Mouse (Mus musculus): Measurements from ENCODE around the gene Zscan29. TPM values are rescaled to one million over a fixed set of nuclear protein-coding genes. Genes with fewer than 3 reads are reported as not detected.

Gene Zscan29
- polyA plus RNA-seq (2012; rRNA removed): 3.6 and 4.7 TPM in 2 replicates

GRCm38 (mm10) chr2:121170980-121171742 is at the start of gene Zscan29:
Gene Zscan29, minus strand, starts transcription at chr2:121171125.
- under 1% methylated on average over 63 of the region's 66 CpGs for WGBS
- peak within 1 kb of the TSS; percentile 98 for H3K4me3 ChIP-seq (replicated peaks; ENCODE audit: extremely low read depth, low read depth, low read length)
- peaks cover 6% of the 10 kb centered on the region for H3K4me1 ChIP-seq (ENCODE audit: control insufficient read depth, insufficient read depth, low read length)
- TF ChIP-seq CTCF (IDR thresholded peaks at IDR 0.05; ENCODE audit: insufficient read depth, low read length) (no peak), POLR2A (IDR thresholded peaks at IDR 0.05; ENCODE audit: borderline replicate concordance, extremely low read depth, low read depth, low read length) (peak; percentile 67; the same call in 1 of the 2 replicates)
- peak; percentile 85 for DNase-seq

GRCm38 (mm10) chr2:121219994-121220393 is 49.1 kb upstream of the Zscan29 start:
- TF ChIP-seq POLR2A (IDR thresholded peaks at IDR 0.05; ENCODE audit: borderline replicate concordance, extremely low read depth, low read depth, low read length) (no peak), CTCF (IDR thresholded peaks at IDR 0.05; ENCODE audit: insufficient read depth, low read length) (no peak)
- Histone ChIP-seq H3K4me3 (replicated peaks; ENCODE audit: extremely low read depth, low read depth, low read length) (no peak overlapping the region), H3K4me1 (ENCODE audit: control insufficient read depth, insufficient read depth, low read length) (no peaks in the 10 kb centered on the region)
- no peak for DNase-seq

- no peak for TF ChIP-seq POLR2A (IDR thresholded peaks at IDR 0.05; ENCODE audit: borderline replicate concordance, extremely low read depth, low read depth, low read length)
- no peak for TF ChIP-seq CTCF (IDR thresholded peaks at IDR 0.05; ENCODE audit: insufficient read depth, low read length)
- no peaks in the 10 kb centered on the region for H3K4me1 ChIP-seq (ENCODE audit: control insufficient read depth, insufficient read depth, low read length)
- no peak for DNase-seq
- no peak overlapping the region for H3K4me3 ChIP-seq (replicated peaks; ENCODE audit: extremely low read depth, low read depth, low read length)
Measured at GRCm38 (mm10) chr2:121219177-121219576, 48.3 kb upstream of the Zscan29 start.

- no peak for DNase-seq
- TF ChIP-seq CTCF (IDR thresholded peaks at IDR 0.05; ENCODE audit: insufficient read depth, low read length) (no peak), POLR2A (IDR thresholded peaks at IDR 0.05; ENCODE audit: borderline replicate concordance, extremely low read depth, low read depth, low read length) (no peak)
- 64% methylated on average over 3 of the region's 3 CpGs for WGBS
- no peaks in the 10 kb centered on the region for H3K4me1 ChIP-seq (ENCODE audit: control insufficient read depth, insufficient read depth, low read length)
- no peak overlapping the region for H3K4me3 ChIP-seq (replicated peaks; ENCODE audit: extremely low read depth, low read depth, low read length)
Measured at GRCm38 (mm10) chr2:121214491-121214890, 43.6 kb upstream of the Zscan29 start.

- 89% methylated on average over 3 of the region's 3 CpGs for WGBS
- no peak for DNase-seq
Measured at GRCm38 (mm10) chr2:121206541-121206940, 35.6 kb upstream of the Zscan29 start.

GRCm38 (mm10) chr2:121204276-121204675 is 33.4 kb upstream of the Zscan29 start:
- Histone ChIP-seq H3K4me3 (replicated peaks; ENCODE audit: extremely low read depth, low read depth, low read length) (no peak overlapping the region), H3K4me1 (ENCODE audit: control insufficient read depth, insufficient read depth, low read length) (no peaks in the 10 kb centered on the region)
- WGBS: 92% methylated on average over 17 of the region's 17 CpGs
- no peak for DNase-seq
- TF ChIP-seq CTCF (IDR thresholded peaks at IDR 0.05; ENCODE audit: insufficient read depth, low read length) (no peak), POLR2A (IDR thresholded peaks at IDR 0.05; ENCODE audit: borderline replicate concordance, extremely low read depth, low read depth, low read length) (no peak)

More at GRCm38 (mm10) chr2:121206541-121206940, 35.6 kb upstream of the Zscan29 start:
- no peak for TF ChIP-seq CTCF (IDR thresholded peaks at IDR 0.05; ENCODE audit: insufficient read depth, low read length)
- Histone ChIP-seq H3K4me1 (ENCODE audit: control insufficient read depth, insufficient read depth, low read length) (no peaks in the 10 kb centered on the region), H3K4me3 (replicated peaks; ENCODE audit: extremely low read depth, low read depth, low read length) (no peak overlapping the region)

GRCm38 (mm10) chr2:121195466-121195865 is 24.5 kb upstream of the Zscan29 start:
- 91% methylated on average over 9 of the region's 9 CpGs for WGBS
- no peak for DNase-seq
- TF ChIP-seq POLR2A (IDR thresholded peaks at IDR 0.05; ENCODE audit: borderline replicate concordance, extremely low read depth, low read depth, low read length): no peak
- TF ChIP-seq CTCF (IDR thresholded peaks at IDR 0.05; ENCODE audit: insufficient read depth, low read length): no peak

GRCm38 (mm10) chr2:121188530-121188929 is 17.6 kb upstream of the Zscan29 start:
- WGBS: 70% methylated on average over 1 of the region's 1 CpGs
- Histone ChIP-seq H3K4me1 (ENCODE audit: control insufficient read depth, insufficient read depth, low read length) (no peaks in the 10 kb centered on the region), H3K4me3 (replicated peaks; ENCODE audit: extremely low read depth, low read depth, low read length) (no peak overlapping the region)
- no peak for TF ChIP-seq POLR2A (IDR thresholded peaks at IDR 0.05; ENCODE audit: borderline replicate concordance, extremely low read depth, low read depth, low read length)
- TF ChIP-seq CTCF (IDR thresholded peaks at IDR 0.05; ENCODE audit: insufficient read depth, low read length): no peak
- no peak for DNase-seq

More at GRCm38 (mm10) chr2:121195466-121195865, 24.5 kb upstream of the Zscan29 start:
- Histone ChIP-seq H3K4me1 (ENCODE audit: control insufficient read depth, insufficient read depth, low read length) (no peaks in the 10 kb centered on the region), H3K4me3 (replicated peaks; ENCODE audit: extremely low read depth, low read depth, low read length) (no peak overlapping the region)

GRCm38 (mm10) chr2:121184142-121184541 is 13.2 kb upstream of the Zscan29 start:
- Histone ChIP-seq H3K4me1 (ENCODE audit: control insufficient read depth, insufficient read depth, low read length) (no peaks in the 10 kb centered on the region), H3K4me3 (replicated peaks; ENCODE audit: extremely low read depth, low read depth, low read length) (no peak overlapping the region)
- WGBS: 94% methylated on average over 7 of the region's 7 CpGs
- DNase-seq: no peak
- TF ChIP-seq CTCF (IDR thresholded peaks at IDR 0.05; ENCODE audit: insufficient read depth, low read length) (no peak), POLR2A (IDR thresholded peaks at IDR 0.05; ENCODE audit: borderline replicate concordance, extremely low read depth, low read depth, low read length) (no peak)

- DNase-seq: no peak
- no peak for TF ChIP-seq POLR2A (IDR thresholded peaks at IDR 0.05; ENCODE audit: borderline replicate concordance, extremely low read depth, low read depth, low read length)
- no peak for TF ChIP-seq CTCF (IDR thresholded peaks at IDR 0.05; ENCODE audit: insufficient read depth, low read length)
- Histone ChIP-seq H3K4me1 (ENCODE audit: control insufficient read depth, insufficient read depth, low read length) (no peaks in the 10 kb centered on the region), H3K4me3 (replicated peaks; ENCODE audit: extremely low read depth, low read depth, low read length) (no peak overlapping the region)
- WGBS: 83% methylated on average over 5 of the region's 5 CpGs
Measured at GRCm38 (mm10) chr2:121183431-121183830, 12.5 kb upstream of the Zscan29 start.

Measured in lung, adult 2 months (tissue).